Mouse (Mus musculus) inflammation-experienced regulatory T-cells (primary cell): ENCODE measurements around the gene Vamp2. TPM values are rescaled to one million over a fixed set of nuclear protein-coding genes. Genes with fewer than 3 reads are reported as not detected.

Experiments
- polyA plus RNA-seq, 2 experiments: library from polyadenylated mRNA; unstranded; fragments of 100-300 nt; shearing (Covaris generic); gene quantifications; one replicate each; pipeline ENCODE4 v1.2.1; 2017

The Vamp2 gene
- polyA plus RNA-seq, result 100 to 1,000 TPM; 137 to 175 TPM

GRCm38 (mm10) chr11:69088103-69088855 lies at the start of gene Vamp2:
Gene Vamp2 (plus strand): TSS chr11:69088490.

GRCm38 (mm10) chr11:69045531-69046394 lies 42.5 kb upstream of the Vamp2 start, which contains the start of gene Aurkb:
Gene Aurkb (plus strand): TSS chr11:69045647.

GRCm38 (mm10) chr11:69059357-69059974 lies 28.8 kb upstream of the Vamp2 start, which contains the start of gene Borcs6:
Gene Borcs6 (plus strand): TSS chr11:69059717.

GRCm38 (mm10) chr11:69070590-69071222 lies 17.6 kb upstream of the Vamp2 start, which contains the start of gene Tmem107:
Gene Tmem107 (plus strand): TSS chr11:69070806.

GRCm38 (mm10) chr11:69094697-69095429 lies 6.6 kb downstream of the Vamp2 start, which contains the start of gene Per1:
Gene Per1 (plus strand): TSS chr11:69095217.

GRCm38 (mm10) chr11:69120221-69121000 lies 32.1 kb downstream of the Vamp2 start, which contains the start of gene Hes7:
Gene Hes7 (plus strand): TSS chr11:69120404.

GRCm38 (mm10) chr11:69122336-69122951 lies 34.2 kb downstream of the Vamp2 start, which contains the start of gene 9130213A22Rik:
Gene 9130213A22Rik (minus strand): TSS chr11:69122589.

GRCm38 (mm10) chr11:69125852-69125918 lies 37.4 kb downstream of the Vamp2 start, which contains the start of gene Aloxe3:
Gene Aloxe3 (plus strand): TSS chr11:69125896.

Other genes with a start within 250 kb of the Vamp2 start
- gene Ndel1, start 216.6 kb upstream of the Vamp2 start, polyA plus RNA-seq, result 10 to 100 TPM; 58.3 to 68.8 TPM
- gene Rnf222, start 199.9 kb upstream of the Vamp2 start, polyA plus RNA-seq, result under 1 TPM in 1 of 2 experiments, not detected in 1; 0.13 TPM
- 100 to 1,000 TPM; 738 to 754 TPM for gene Rpl26, start 186.9 kb upstream of the Vamp2 start, polyA plus RNA-seq
- gene Odf4, start 161.4 kb upstream of the Vamp2 start, polyA plus RNA-seq, result 1 to 10 TPM in 1 of 2 experiments, under 1 TPM in 1; 0.51 to 4.0 TPM
- under 1 TPM; 0.19 to 0.78 TPM for gene Arhgef15, start 131.0 kb upstream of the Vamp2 start, polyA plus RNA-seq
- gene Slc25a35, start 120.4 kb upstream of the Vamp2 start, polyA plus RNA-seq, result 10 to 100 TPM in 1 of 2 experiments, 1 to 10 TPM in 1; 6.6 to 12.5 TPM
- 10 to 100 TPM; 20.6 to 25.1 TPM for gene Rangrf, start 113.3 kb upstream of the Vamp2 start, polyA plus RNA-seq
- 1 to 10 TPM; 3.4 to 4.0 TPM for gene Pfas, start 80.0 kb upstream of the Vamp2 start, polyA plus RNA-seq
- 10 to 100 TPM; 21.2 to 28.1 TPM for gene Ctc1, start 72.6 kb upstream of the Vamp2 start, polyA plus RNA-seq
- 1 to 10 TPM; 3.4 to 5.2 TPM for gene Aurkb, start 42.8 kb upstream of the Vamp2 start, polyA plus RNA-seq
- 1 to 10 TPM; 6.4 to 7.6 TPM for gene Borcs6, start 28.8 kb upstream of the Vamp2 start, polyA plus RNA-seq
- 1 to 10 TPM; 2.4 to 4.8 TPM for gene Tmem107, start 17.7 kb upstream of the Vamp2 start, polyA plus RNA-seq
- gene Per1, start 6.7 kb downstream of the Vamp2 start, polyA plus RNA-seq, result 10 to 100 TPM in 1 of 2 experiments, 1 to 10 TPM in 1; 4.8 to 12.0 TPM
- gene Hes7, start 31.9 kb downstream of the Vamp2 start, polyA plus RNA-seq, result under 1 TPM in 1 of 2 experiments, not detected in 1; 0.51 TPM
- gene 9130213A22Rik, start 34.1 kb downstream of the Vamp2 start, polyA plus RNA-seq, result under 1 TPM in 1 of 2 experiments, not detected in 1; 0.40 TPM
- 1 to 10 TPM in 1 of 2 experiments, under 1 TPM in 1; 0.27 to 1.6 TPM for gene Aloxe3, start 37.4 kb downstream of the Vamp2 start, polyA plus RNA-seq
- under 1 TPM in 1 of 2 experiments, not detected in 1; 0.18 TPM for gene Alox12b, start 68.5 kb downstream of the Vamp2 start, polyA plus RNA-seq
- gene Alox8, start 109.4 kb downstream of the Vamp2 start, polyA plus RNA-seq, result 10 to 100 TPM in 1 of 2 experiments, 1 to 10 TPM in 1; 5.9 to 12.5 TPM
- gene Gucy2e, start 148.5 kb downstream of the Vamp2 start, polyA plus RNA-seq, result under 1 TPM; 0.34 to 0.43 TPM
- 10 to 100 TPM; 11.8 to 14.0 TPM for gene Cntrob, start 235.3 kb downstream of the Vamp2 start, polyA plus RNA-seq
- 100 to 1,000 TPM in 1 of 2 experiments, 10 to 100 TPM in 1; 91.3 to 101 TPM for gene Trappc1, start 235.5 kb downstream of the Vamp2 start, polyA plus RNA-seq
- 1 to 10 TPM; 1.3 to 1.5 TPM for gene Kcnab3, start 237.8 kb downstream of the Vamp2 start, polyA plus RNA-seq